Mouse (Mus musculus) ovary, postnatal 36 days (tissue): ENCODE data around the gene Plac8.
A peak's percentile ranks its signal among the peaks of the same experiment; 100 is the strongest.

Experiments
- DNase-seq: peaks from one replicate; pipeline ENCODE4 v3.0.0; 2022; ENCODE audit warnings: low spot score, mixed read lengths

Plac8 gene

GRCm38 (mm10) chr5:100535826-100536225 lies 36.2 kb downstream of the Plac8 start:
- DNase-seq, result no peak

DNA sequence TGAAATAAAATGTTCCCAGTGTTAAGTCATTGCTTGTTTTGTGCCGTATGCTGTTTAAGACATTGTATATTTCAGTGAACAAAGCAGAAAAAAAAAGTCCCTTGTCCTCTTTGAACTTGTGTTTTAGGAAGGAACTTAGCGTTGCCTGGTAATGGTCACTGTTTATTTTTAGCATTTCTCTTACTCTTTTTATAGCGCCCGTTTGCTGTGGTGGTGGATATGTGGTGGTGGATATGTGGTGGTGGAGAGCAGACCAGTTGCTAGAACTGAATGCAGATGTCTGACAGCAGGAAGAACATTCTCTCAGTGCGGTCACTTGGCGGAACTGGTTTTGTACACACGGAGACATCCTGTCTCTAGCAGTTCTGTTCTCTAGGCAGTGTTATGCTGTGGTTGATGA lies 45.9 kb downstream of the Plac8 start:
- DNase-seq, result no peak

DNA sequence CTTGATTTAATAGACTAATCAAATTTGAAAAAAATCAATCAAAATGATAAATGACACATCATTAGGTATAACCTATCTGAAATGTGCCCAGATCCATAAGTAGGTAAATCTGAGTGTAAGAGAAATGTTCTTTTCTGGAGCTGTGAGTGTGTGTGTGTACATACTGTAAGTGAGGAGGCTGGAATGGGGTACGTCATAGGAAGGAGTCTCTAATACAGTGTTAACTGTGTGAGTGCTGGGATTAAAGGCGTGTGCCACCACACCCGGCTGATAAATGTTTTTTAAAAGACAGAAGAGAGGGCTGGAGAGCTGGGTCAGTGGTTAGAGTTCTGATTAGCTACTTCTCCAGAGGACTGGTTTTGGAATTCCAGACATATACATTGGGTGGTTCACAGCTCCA lies 46.4 kb downstream of the Plac8 start:
- DNase-seq, result no peak

DNA sequence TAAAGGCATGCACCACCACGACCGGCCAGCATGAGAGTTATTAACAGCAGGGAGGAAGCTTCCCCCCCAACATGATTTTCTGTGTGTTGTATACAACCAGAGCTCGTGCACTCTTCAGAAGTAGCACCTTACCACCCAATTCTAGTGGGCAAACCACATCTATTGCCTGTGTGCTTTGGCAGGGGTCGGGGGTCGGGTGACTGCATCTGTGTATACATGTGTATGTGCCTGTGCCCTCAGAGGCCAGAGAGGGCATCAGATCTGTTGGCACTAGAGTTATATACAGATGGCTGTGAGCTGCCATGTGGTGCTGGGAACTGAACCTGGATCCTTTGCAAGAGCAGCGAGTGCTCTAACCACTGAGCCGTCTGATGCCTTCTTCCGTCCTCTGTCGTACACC lies 47.1 kb downstream of the Plac8 start:
- no peak for DNase-seq

DNA sequence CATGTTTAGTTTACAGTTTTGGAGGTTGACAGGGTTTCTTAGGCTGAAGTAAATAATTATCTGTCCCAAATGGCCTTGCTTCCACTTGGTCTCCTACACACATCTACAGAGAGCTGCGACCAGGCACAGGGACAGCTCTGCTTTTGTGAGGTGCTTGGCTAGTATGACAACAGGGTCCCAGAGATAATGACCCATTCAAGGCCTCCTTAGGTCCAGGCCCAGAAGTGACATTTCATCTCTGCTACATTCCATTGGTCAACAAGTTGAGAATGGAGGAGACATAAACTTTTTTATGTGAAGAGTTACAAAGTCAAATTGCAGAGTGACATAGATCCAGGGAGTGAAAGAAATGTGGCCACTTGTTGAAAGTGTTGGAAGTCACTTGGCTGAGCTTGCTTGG lies 48.7 kb downstream of the Plac8 start:
- no peak for DNase-seq

DNA sequence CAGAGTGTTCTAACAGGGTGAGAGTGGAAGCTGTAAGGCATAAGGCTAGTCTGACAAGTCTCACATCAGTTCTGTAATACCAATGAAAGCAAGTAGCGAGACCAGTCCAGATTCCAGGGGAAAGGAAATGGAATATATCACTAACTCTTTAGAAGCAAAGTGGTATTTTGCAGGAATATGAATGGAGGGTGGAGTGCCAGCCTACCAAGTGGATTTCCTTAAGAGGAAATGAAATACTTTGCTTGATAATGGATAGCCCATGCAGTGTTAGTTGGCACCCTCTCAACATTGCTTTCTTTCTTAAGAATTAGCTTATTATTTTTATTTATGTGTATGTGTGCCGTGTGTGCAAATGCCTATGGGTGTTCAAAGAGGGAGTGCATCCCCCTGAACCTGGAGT lies 51.8 kb downstream of the Plac8 start:
- no peak for DNase-seq

DNA sequence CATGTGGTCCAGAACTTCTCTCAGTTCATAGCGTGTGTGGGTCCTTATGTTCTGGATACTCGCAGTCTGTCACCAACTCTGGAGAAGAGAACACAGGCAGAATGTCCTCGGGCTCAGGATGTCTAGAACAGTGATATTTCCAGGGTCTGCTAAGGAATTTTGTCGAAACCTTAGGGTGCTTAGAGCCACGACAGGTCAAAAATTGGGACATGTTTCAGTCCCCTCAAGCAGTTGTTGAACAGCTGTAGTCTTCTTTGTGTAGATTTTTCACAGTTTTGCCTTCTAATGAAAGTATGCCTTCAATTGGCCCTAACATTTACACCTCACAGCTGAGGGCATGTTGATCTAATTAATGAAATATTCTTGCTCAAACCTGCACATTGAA lies 53.0 kb downstream of the Plac8 start:
- DNase-seq, result no peak

- peak; percentile 96 for DNase-seq
These were observed 53.7 kb downstream of the Plac8 start, which contains the start of gene Cops4 for GRCm38 (mm10) chr5:100518049-100519026. Cops4 (plus strand) TSS chr5:100518309.

DNA sequence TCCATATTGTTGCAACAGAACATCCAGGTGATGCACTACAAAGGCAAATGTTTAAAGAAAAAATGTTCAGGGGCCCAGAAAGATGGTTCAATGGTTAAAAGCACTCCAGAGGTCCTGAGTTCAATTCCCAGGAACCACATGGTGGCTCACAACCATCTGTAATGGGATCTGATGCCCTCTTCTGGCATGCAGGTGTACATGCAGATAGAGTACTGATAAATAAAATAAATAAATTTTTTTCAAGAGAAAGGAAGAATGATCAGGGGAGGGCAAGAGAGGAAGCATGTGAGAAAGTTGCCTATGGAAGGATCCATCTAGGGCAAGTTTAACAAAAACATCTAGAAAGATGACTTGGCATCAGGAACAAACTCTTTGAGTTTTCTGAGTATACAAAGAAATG lies 59.5 kb downstream of the Plac8 start:
- no peak for DNase-seq

- no peak for DNase-seq
These were observed 62.8 kb downstream of the Plac8 start for GRCm38 (mm10) chr5:100509247-100509646.
